25 mouse cellular contexts compared by ENCODE assay signal in the genomic region with DNA sequence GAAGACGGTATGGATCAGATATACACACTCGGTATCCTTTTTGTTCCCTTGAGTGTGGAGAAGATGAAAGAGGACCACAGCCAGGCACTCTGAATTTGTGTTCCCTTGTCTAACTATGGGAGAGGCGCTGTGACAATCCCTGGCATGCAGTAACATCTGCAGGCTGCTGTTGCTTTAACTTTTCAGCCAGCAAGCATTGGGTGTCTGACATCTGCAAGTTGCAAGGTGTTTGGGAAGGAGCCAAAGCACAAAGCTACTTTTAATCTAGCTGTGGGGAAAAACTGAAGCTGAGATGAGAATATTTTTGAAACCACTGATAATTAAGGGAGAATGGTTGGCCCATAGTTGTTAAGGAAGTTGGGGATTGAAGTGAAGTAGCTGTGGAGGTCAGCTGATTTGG.
DNase-seq lines count a peak whose midpoint lies in the region; ATAC-seq and TF ChIP-seq lines count a peak whose summit lies in the region.
"Had no signal": no experiment of that assay in that cellular context is flagged by ENCODE, and none has a peak within 500 bp of the region (broad histone marks: within the 10 kb centered on the region; RNA-seq: fewer than 3 reads in every experiment).

No protein-coding gene starts in this region.

- no peaks in the 10 kb centered on the region for H3K27me3 ChIP-seq in embryonic facial prominence, embryonic 14.5 days (replicated peaks; ENCODE audit: control insufficient read depth, insufficient read depth, low read length)
- no peaks in the 10 kb centered on the region for H3K27me3 ChIP-seq in embryonic facial prominence, embryonic 10.5 days (replicated peaks; ENCODE audit: low read depth, poor library complexity, severe bottlenecking)
- H3K27me3 ChIP-seq in heart, embryonic 12.5 days (replicated peaks), result no peaks in the 10 kb centered on the region
- H3K27me3 ChIP-seq: embryonic facial prominence, embryonic 13.5 days; forebrain, embryonic 13.5 days had no signal

- no peak overlapping the region for H3K4me3 ChIP-seq in embryonic facial prominence, embryonic 14.5 days (ENCODE audit: low read depth, low read length)
- no peak overlapping the region for H3K4me3 ChIP-seq in embryonic facial prominence, embryonic 10.5 days
- H3K4me3 ChIP-seq in heart, embryonic 12.5 days, result no peak overlapping the region
- H3K4me3 ChIP-seq in lung, adult 2 months (replicated peaks; ENCODE audit: extremely low read depth, low read depth, low read length), result no peak overlapping the region
- H3K4me3 ChIP-seq: embryonic facial prominence, embryonic 13.5 days; forebrain, embryonic 10.5 days; forebrain, embryonic 13.5 days had no signal

- H3K36me3 ChIP-seq in embryonic facial prominence, embryonic 14.5 days (ENCODE audit: control insufficient read depth, insufficient read depth, low read length), result no peaks in the 10 kb centered on the region
- no peaks in the 10 kb centered on the region for H3K36me3 ChIP-seq in embryonic facial prominence, embryonic 10.5 days (replicated peaks)
- no peaks in the 10 kb centered on the region for H3K36me3 ChIP-seq in heart, embryonic 12.5 days
- H3K36me3 ChIP-seq: embryonic facial prominence, embryonic 13.5 days; forebrain, embryonic 10.5 days had no signal

- no peak for TF ChIP-seq POLR2A in lung, adult 2 months (IDR thresholded peaks at IDR 0.05; ENCODE audit: borderline replicate concordance, extremely low read depth, low read depth, low read length)

- DNase-seq in embryonic facial prominence, embryonic 14.5 days (ENCODE audit: low spot score), result peak; percentile 42
- no peak for DNase-seq in embryonic facial prominence, embryonic 10.5 days (ENCODE audit: low spot score)
- peak; percentile 9 for DNase-seq in heart, postnatal 4 days
- DNase-seq in lung, postnatal 10 days, result peak; percentile 8
- no peak for DNase-seq in lung, adult 2 months
- DNase-seq in neural tube, embryonic 10.5 days (ENCODE audit: extremely low spot score, low spot score), result no peak
- DNase-seq in thymus, postnatal 36 days, result no peak
- DNase-seq: adrenal gland, adult 2 months; adrenal gland, postnatal 14 days; cerebellum, adult 11 months; cerebellum, adult 2 months; cerebellum, adult 9-11 months; cerebellum, postnatal 25 days; gastrocnemius, postnatal 10 days; gastrocnemius, postnatal 36 days; heart, postnatal 36 days had no signal

- no peak overlapping the region for H3K4me2 ChIP-seq in embryonic facial prominence, embryonic 14.5 days (ENCODE audit: low read depth, low read length)
- H3K4me2 ChIP-seq in heart, embryonic 12.5 days, result no peak overlapping the region
- H3K4me2 ChIP-seq: embryonic facial prominence, embryonic 13.5 days; forebrain, embryonic 13.5 days; hindbrain, embryonic 14.5 days had no signal

- WGBS in embryonic facial prominence, embryonic 14.5 days, result 53% methylated on average over 3 of the region's 3 CpGs
- 82% methylated on average over 3 of the region's 3 CpGs for WGBS in embryonic facial prominence, embryonic 10.5 days
- 72% methylated on average over 3 of the region's 3 CpGs for WGBS in heart, embryonic 12.5 days
- 79% methylated on average over 3 of the region's 3 CpGs for whole genome bisulfite sequencing in lung, adult 2 months

- no peak overlapping the region for H3K27ac ChIP-seq in embryonic facial prominence, embryonic 14.5 days (replicated peaks; ENCODE audit: low read depth, low read length)
- H3K27ac ChIP-seq in embryonic facial prominence, embryonic 10.5 days (replicated peaks), result no peak overlapping the region
- H3K27ac ChIP-seq in heart, embryonic 12.5 days (ENCODE audit: poor library complexity, severe bottlenecking), result no peak overlapping the region
- H3K27ac ChIP-seq: embryonic facial prominence, embryonic 13.5 days; forebrain, embryonic 10.5 days; forebrain, embryonic 13.5 days; hindbrain, embryonic 14.5 days; hindbrain, postnatal 0 days had no signal

- ATAC-seq in embryonic facial prominence, embryonic 14.5 days (ENCODE audit: low read depth), result no peak
- no peak for ATAC-seq in heart, embryonic 12.5 days (ENCODE audit: insufficient number of reproducible peaks, low FRiP score)
- ATAC-seq: forebrain, embryonic 13.5 days; forebrain, embryonic 16.5 days; hindbrain, postnatal 0 days; inflammation-experienced regulatory T-cells, adult 6 months; Patski had no signal

- H3K9ac ChIP-seq in embryonic facial prominence, embryonic 14.5 days (ENCODE audit: low read depth, low read length), result no peak overlapping the region
- H3K9ac ChIP-seq in heart, embryonic 12.5 days, result no peak overlapping the region
- H3K9ac ChIP-seq: embryonic facial prominence, embryonic 13.5 days; forebrain, embryonic 13.5 days; hindbrain, embryonic 14.5 days had no signal

- no peaks in the 10 kb centered on the region for H3K4me1 ChIP-seq in embryonic facial prominence, embryonic 14.5 days (ENCODE audit: control insufficient read depth, insufficient read depth, low read length)
- H3K4me1 ChIP-seq in embryonic facial prominence, embryonic 10.5 days, result no peaks in the 10 kb centered on the region
- no peaks in the 10 kb centered on the region for H3K4me1 ChIP-seq in heart, embryonic 12.5 days (replicated peaks)
- H3K4me1 ChIP-seq in lung, adult 2 months (ENCODE audit: control insufficient read depth, insufficient read depth, low read length), result no peaks in the 10 kb centered on the region; the same call in 1 of the 2 replicates
- H3K4me1 ChIP-seq: embryonic facial prominence, embryonic 13.5 days; forebrain, embryonic 13.5 days had no signal

- H3K9me3 ChIP-seq in embryonic facial prominence, embryonic 14.5 days (ENCODE audit: control insufficient read depth, low read length), result no peaks in the 10 kb centered on the region
- H3K9me3 ChIP-seq in embryonic facial prominence, embryonic 10.5 days, result no peaks in the 10 kb centered on the region
- H3K9me3 ChIP-seq in heart, embryonic 12.5 days (replicated peaks), result no peaks in the 10 kb centered on the region
- H3K9me3 ChIP-seq: embryonic facial prominence, embryonic 13.5 days; forebrain, embryonic 10.5 days; forebrain, embryonic 13.5 days had no signal

- no peak for TF ChIP-seq CTCF in lung, adult 2 months (IDR thresholded peaks at IDR 0.05; ENCODE audit: insufficient read depth, low read length)

Comparison
In these comparisons a context has a peak if more than half of its experiments do, and no peak if none do; other contexts are left out.
1. DNase-seq: peak in embryonic facial prominence, embryonic 14.5 days (single experiment), heart, postnatal 4 days (single experiment) and lung, postnatal 10 days (single experiment); none in embryonic facial prominence, embryonic 10.5 days (single experiment), lung, adult 2 months (single experiment), neural tube, embryonic 10.5 days (single experiment) and thymus, postnatal 36 days (0 of 2).